ENCODE assay signal across 8 mouse cellular contexts in the genomic region with DNA sequence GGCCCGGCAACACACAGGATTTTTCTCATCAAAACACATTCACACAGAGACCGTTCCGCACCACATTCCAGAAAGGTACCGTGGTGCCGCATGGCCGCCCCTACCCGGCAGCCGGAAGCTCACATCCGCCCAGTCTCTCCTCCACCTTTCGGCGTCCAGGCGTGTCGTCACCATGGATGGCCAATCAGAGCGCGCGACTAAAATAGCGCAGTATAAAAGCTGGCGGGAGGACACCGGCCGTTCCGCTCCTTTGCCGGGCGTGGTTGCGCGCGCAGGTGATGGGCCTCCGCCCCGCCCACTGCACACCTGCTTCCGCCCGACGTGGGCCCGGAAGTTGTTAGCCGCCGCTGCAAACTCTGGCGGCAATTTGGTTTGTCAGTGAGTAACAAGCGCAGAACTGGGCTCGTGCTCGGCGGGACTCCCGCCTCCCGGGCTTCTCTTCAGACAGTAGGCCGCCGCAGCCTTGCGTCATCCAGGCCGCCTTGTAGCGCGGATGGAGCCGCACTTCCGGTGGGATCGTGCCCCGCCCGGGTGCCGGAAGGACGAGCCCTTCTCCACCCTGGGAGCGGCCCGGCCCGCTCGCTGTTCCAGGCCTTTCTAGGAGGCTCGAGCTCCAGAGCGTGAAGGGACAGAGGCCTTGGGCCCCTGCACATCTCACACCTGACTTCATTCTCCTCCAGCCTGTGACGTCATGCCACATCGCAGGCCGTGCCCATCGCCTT. TPM values are rescaled to one million over a fixed set of nuclear protein-coding genes. Genes with fewer than 3 reads are reported as not detected.
DNase-seq lines count a peak whose midpoint lies in the region; ATAC-seq lines count a peak whose summit lies in the region.

No protein-coding gene starts in this region.

- peak; percentile 93 for DNase-seq in adipocyte (ENCODE audit: low spot score)
- DNase-seq in embryo, embryonic 10 days (ENCODE audit: low spot score): peak; percentile 98
- peak; percentile 88 for DNase-seq in gastrocnemius, postnatal 10 days
- DNase-seq in induced T-regulatory cell, adult 2 months (ENCODE audit: low read depth): peak; percentile 99
- peak; percentile 81 to 94 for DNase-seq in left cerebral cortex, adult 9 months (ENCODE audit: low spot score in 2 of 2)
- peak; percentile 92 for DNase-seq in right cerebral cortex, postnatal 14 days
- DNase-seq in urinary bladder, postnatal 36 days (ENCODE audit: low spot score in 2 of 2): peak; percentile 91 to 94

- peak; percentile 89 for ATAC-seq in megakaryocyte progenitor cell, adult 5-6 weeks (replicated peaks; ENCODE audit: poor library complexity)

RNA-seq across cellular contexts. Expression of a gene that starts 45.3 kb away (rescaled TPM):
- total RNA-seq in gastrocnemius, postnatal 10 days (2021): 10 to 100 TPM; 24.0 to 24.9 TPM
- 43.8 and 45.3 TPM in 2 replicates for total RNA-seq in megakaryocyte progenitor cell, adult 5-6 weeks (2015)
- 118 and 129 TPM in 2 replicates for total RNA-seq in megakaryocyte progenitor cell, adult 5-6 weeks (2017)

Comparison
In these comparisons a context has a peak if more than half of its experiments do, and no peak if none do; other contexts are left out.
1. Peak in every context shown above with its lines: DNase-seq and ATAC-seq.